Mouse (Mus musculus) liver, embryonic 13.5 days (tissue): Measurements from ENCODE around the gene Hsdl1. TPM values are rescaled to one million over a fixed set of nuclear protein-coding genes. Genes with fewer than 3 reads are reported as not detected.

Experiments used
- ATAC-seq: fragments of 200-750 bp; cut with Nextera tagmentation; 2 replicates; pipeline ENCODE4 v1.8.0; 2017; ENCODE audit warnings: low read depth, mild to moderate bottlenecking, moderate number of reproducible peaks, moderate library complexity
- DNase-seq: peaks from one replicate; pipeline ENCODE4 v3.0.0; 2022
- H3K27ac ChIP-seq: fragments of 300-500 bp; sonication (generic); 2 replicates; pipeline ENCODE4 v1.5.1; 2015; ENCODE audit warnings: moderate library complexity, mild to moderate bottlenecking, inconsistent platforms
- H3K27me3 ChIP-seq: fragments of 300-500 bp; sonication (generic); 2 replicates; pipeline ENCODE4 v1.6.1; 2015; ENCODE audit warnings: mild to moderate bottlenecking, inconsistent platforms
- H3K36me3 ChIP-seq: fragments of 300-500 bp; sonication (generic); 2 replicates; pipeline ENCODE4 v1.6.1; 2015; ENCODE audit warnings: mild to moderate bottlenecking, inconsistent platforms
- H3K4me1 ChIP-seq: fragments of 300-500 bp; sonication (generic); replicated peaks from 2 replicates; pipeline ENCODE4 v1.6.1; 2015; ENCODE audit warnings: inconsistent platforms
- H3K4me2 ChIP-seq: fragments of 300-500 bp; sonication (generic); 2 replicates; pipeline ENCODE4 v1.6.1; 2015; ENCODE audit warnings: inconsistent platforms, mild to moderate bottlenecking, moderate library complexity
- H3K4me3 ChIP-seq: fragments of 300-500 bp; sonication (generic); replicated peaks from 2 replicates; pipeline ENCODE4 v1.5.1; 2015; ENCODE audit warnings: mild to moderate bottlenecking, inconsistent platforms
- H3K9ac ChIP-seq: fragments of 300-500 bp; sonication (generic); 2 replicates; pipeline ENCODE4 v1.6.1; 2015; ENCODE audit warnings: mild to moderate bottlenecking, inconsistent platforms
- H3K9me3 ChIP-seq: fragments of 300-500 bp; sonication (generic); replicated peaks from 2 replicates; pipeline ENCODE4 v1.6.1; 2016; ENCODE audit warnings: inconsistent platforms
- WGBS: fragments of 180-500 bp; shearing (Covaris S2); methylation state at CpG from one replicate; pipeline ENCODE4 v1.1.7; 2015; ENCODE audit not compliant: insufficient replicate concordance; 5-methylcytosine and 5-hydroxymethylcytosine counted together
- polyA plus RNA-seq: library from polyadenylated mRNA; unstranded; fragments of >200 nt; fragmentation: Nextera tagmentation; extraction: Ambion mirVana; gene quantifications from 2 replicates; pipeline ENCODE4 v1.2.1, GENCODE M21; 2015

Gene Hsdl1
- polyA plus RNA-seq, 1 experiment from 2014 or later, result 18.5 TPM

DNA sequence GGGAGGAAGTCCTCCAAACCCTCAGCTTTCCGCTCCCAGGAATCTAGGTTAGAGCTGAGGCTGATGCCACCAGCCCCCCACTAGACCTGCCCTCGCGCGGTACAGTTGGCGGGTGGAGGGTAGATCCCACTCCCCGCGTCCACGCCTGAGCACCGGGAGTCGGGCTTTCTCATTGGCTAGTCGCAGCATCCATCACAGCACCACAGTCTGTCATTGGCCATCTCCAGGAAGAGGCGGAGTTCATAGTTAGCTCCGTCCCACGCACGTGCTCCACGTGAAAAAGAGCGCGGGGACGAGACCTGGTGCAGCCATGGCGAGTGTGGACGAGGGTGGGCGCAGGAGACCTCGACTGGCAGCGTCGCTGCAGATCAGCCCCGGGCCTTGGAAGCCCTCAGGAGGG, 37.5 kb upstream of the Hsdl1 start, which contains the start of gene Adad2:
Gene Adad2 (plus strand): TSS at position 277 of the 400 bp plus-strand sequence.
- Histone ChIP-seq H3K4me3 (no peak within 1 kb of the TSS), H3K9me3 (0 out of 2 replicates have a peak, but pooled peaks cover 4% of the 10 kb centered on the region), H3K27me3 (no peaks in the 10 kb centered on the region; the same call in 1 of the 2 replicates), H3K4me2 (no peak within 1 kb of the TSS), H3K36me3 (no peaks in the 10 kb centered on the region), H3K27ac (no peak within 1 kb of the TSS), H3K4me1 (no peaks in the 10 kb centered on the region), H3K9ac (no peak within 1 kb of the TSS)
- 66% methylated on average over 26 of the region's 26 CpGs for WGBS
- DNase-seq (no peak), ATAC-seq (no peak)

DNA sequence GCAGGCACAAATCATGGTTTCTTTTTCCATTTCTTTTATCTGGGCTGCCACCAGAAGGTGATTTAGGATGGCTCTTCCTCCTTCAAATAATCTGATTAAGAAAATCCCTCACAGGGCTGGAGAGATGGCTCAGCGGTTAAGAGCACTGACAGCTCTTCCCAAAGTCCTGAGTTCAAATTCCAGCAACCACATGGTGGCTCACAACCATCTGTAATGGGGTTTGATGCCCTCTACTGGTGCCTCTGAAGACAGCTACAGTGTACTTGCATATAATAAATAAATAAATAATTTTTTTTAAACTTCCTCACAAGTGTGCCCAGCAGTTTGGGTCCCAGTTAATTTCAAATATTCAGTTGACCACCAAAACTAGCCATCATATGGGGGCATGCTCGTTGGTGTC, 31.2 kb upstream of the Hsdl1 start:
- Histone ChIP-seq H3K9ac (no peak overlapping the region), H3K36me3 (peaks cover 18% of the 10 kb centered on the region), H3K4me1 (peaks cover 17% of the 10 kb centered on the region), H3K4me3 (no peak overlapping the region), H3K4me2 (no peak overlapping the region), H3K27ac (no peak overlapping the region), H3K9me3 (0 out of 2 replicates have a peak, but pooled peaks cover 4% of the 10 kb centered on the region), H3K27me3 (no peaks in the 10 kb centered on the region)
- 55% methylated on average over 2 of the region's 2 CpGs for WGBS
- ATAC-seq, result no peak
- no peak for DNase-seq

DNA sequence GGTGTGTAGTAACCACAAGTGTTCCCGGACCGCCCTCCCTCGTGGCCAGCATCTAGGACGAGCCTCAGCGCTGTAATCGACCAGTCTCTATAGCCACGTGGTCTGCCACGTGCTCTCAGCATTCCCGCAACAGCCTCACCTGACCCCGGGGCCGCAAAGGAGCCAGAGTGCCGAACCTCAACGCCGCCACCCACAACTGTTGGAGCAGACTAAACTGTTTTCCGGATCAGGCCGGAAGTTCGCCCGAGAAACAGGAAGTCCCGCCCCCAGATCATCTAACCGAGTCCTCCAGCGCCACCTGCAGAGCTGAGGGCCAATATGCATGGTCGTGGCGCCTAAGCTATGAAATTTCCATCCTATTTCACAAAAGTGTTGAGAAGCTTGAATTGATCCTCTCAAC, 30.0 kb upstream of the Hsdl1 start, which contains the start of gene Taf1c:
Gene Taf1c (minus strand): TSS at position 227 of the 400 bp plus-strand sequence.
- WGBS, result under 1% methylated on average over 23 of the region's 23 CpGs
- H3K4me3 ChIP-seq, result peak within 1 kb of the TSS; percentile 78
- H3K36me3 ChIP-seq, result peaks cover 30% of the 10 kb centered on the region
- ATAC-seq, result peak; percentile 82
- peak within 1 kb of the TSS; percentile 85 for H3K9ac ChIP-seq
- H3K4me1 ChIP-seq, result peaks cover 17% of the 10 kb centered on the region
- 0 out of 2 replicates have a peak, but pooled peaks cover 4% of the 10 kb centered on the region for H3K9me3 ChIP-seq
- peak within 1 kb of the TSS; percentile 72 for H3K27ac ChIP-seq
- DNase-seq, result peak; percentile 87
- H3K4me2 ChIP-seq, result peak within 1 kb of the TSS; percentile 85
- no peaks in the 10 kb centered on the region for H3K27me3 ChIP-seq

DNA sequence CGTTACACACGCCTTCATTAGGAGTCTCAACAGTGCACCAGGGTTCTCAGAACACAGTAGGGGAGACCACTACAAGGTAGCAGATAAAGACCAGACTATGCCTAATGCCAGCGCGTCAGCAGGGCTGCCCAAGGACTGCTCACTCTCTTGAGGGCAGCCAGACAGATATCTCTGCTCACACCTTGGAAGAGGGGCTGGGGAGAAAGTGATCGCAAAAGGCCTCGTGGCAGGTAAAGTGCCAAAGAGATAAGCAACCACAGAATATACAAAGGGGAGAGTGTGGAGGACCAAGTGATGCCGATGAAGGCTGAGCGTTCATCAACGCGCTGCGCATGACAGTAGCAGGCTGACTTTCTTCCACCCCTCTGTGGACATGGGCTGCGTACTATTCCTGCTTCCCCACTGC, 29.4 kb upstream of the Hsdl1 start:
- no peaks in the 10 kb centered on the region for H3K27me3 ChIP-seq
- H3K9me3 ChIP-seq, result 0 out of 2 replicates have a peak, but pooled peaks cover 4% of the 10 kb centered on the region
- 5% methylated on average over 12 of the region's 12 CpGs for WGBS
- peak overlapping the region; percentile 78 for H3K4me3 ChIP-seq
- ATAC-seq (peak; percentile 80), DNase-seq (peak; percentile 38)
- H3K9ac ChIP-seq, result peak overlapping the region; percentile 85
- peaks cover 36% of the 10 kb centered on the region for H3K36me3 ChIP-seq
- peak overlapping the region; percentile 85 for H3K4me2 ChIP-seq
- peaks cover 17% of the 10 kb centered on the region for H3K4me1 ChIP-seq
- H3K27ac ChIP-seq, result peak overlapping the region; percentile 72

DNA sequence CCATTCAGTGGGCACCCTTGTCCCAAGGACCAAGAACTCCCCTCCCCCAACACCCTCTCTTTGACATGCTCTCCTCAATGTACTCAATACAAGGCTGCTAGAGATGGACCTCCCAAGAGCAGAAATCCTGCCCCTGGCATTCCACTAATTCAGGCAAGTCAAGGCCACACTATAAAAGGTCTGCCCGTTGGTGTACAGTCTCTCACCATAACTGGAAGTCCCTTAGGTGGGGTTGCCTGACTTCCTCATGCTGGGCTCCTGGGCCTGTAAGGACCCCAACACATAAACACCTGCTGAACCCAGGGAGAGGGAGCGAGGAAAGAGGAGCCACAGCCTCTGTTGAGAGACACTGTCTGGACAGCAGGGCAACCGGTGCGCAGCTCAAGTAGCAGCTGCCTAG, 28.8 kb upstream of the Hsdl1 start:
- Histone ChIP-seq H3K9ac (peak overlapping the region; percentile 85), H3K4me1 (peaks cover 17% of the 10 kb centered on the region), H3K4me2 (peak overlapping the region; percentile 85), H3K4me3 (peak overlapping the region; percentile 78), H3K27me3 (no peaks in the 10 kb centered on the region), H3K9me3 (no peaks in the 10 kb centered on the region), H3K27ac (peak overlapping the region; percentile 72; the same call in 1 of the 2 replicates), H3K36me3 (peaks cover 43% of the 10 kb centered on the region)
- 81% methylated on average over 4 of the region's 4 CpGs for WGBS
- no peak for DNase-seq
- ATAC-seq, result no peak

DNA sequence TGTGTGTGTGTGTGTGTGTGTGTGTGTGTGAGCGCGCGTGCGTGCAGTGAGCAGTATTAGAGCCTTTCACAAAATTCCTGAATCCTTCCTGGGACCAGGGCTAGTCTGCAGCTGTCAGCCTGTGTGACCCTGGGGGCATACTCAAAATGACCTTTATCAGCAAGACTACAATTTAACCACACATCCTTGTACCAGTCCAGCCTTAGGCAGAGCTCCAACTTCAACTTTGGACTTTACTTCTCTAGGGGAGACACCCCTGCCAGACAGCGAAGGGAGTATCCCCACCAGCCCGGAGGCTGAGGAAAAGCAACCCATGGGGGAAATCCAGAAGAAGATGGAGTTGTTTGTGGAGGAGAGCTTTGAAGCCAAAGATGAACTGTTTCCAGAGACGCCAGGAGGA, 16.5 kb upstream of the Hsdl1 start:
- Histone ChIP-seq H3K27me3 (no peaks in the 10 kb centered on the region), H3K9me3 (no peaks in the 10 kb centered on the region), H3K4me2 (no peak overlapping the region), H3K4me1 (peaks cover 21% of the 10 kb centered on the region), H3K27ac (no peak overlapping the region), H3K4me3 (no peak overlapping the region), H3K36me3 (no peaks in the 10 kb centered on the region), H3K9ac (no peak overlapping the region)
- ATAC-seq, result no peak
- WGBS, result 86% methylated on average over 7 of the region's 7 CpGs
- no peak for DNase-seq

DNA sequence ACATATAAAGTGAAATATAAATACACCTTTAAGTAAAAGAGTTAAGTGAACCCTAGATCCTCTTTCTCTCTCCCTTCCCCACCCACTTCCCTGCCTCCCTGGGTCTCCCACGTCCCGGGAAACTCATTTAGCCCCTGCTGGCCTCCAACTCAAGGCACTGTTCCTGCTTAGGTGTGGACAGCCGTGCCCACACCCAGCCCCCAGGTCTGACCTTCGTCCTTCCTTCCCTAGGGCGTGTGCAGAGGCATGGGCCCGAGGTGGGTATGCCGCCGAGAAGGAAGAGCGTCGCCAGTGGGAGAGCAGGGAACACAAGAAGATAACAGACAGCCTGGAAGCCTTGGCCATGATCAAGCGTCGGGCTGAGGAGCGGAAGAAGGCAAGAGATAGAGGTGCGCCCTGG, 15.4 kb upstream of the Hsdl1 start:
- Histone ChIP-seq H3K27me3 (no peaks in the 10 kb centered on the region), H3K4me2 (no peak overlapping the region), H3K4me1 (peaks cover 28% of the 10 kb centered on the region), H3K4me3 (no peak overlapping the region), H3K36me3 (no peaks in the 10 kb centered on the region), H3K27ac (no peak overlapping the region), H3K9ac (no peak overlapping the region), H3K9me3 (no peaks in the 10 kb centered on the region)
- 64% methylated on average over 14 of the region's 14 CpGs for WGBS
- DNase-seq (no peak), ATAC-seq (no peak)

DNA sequence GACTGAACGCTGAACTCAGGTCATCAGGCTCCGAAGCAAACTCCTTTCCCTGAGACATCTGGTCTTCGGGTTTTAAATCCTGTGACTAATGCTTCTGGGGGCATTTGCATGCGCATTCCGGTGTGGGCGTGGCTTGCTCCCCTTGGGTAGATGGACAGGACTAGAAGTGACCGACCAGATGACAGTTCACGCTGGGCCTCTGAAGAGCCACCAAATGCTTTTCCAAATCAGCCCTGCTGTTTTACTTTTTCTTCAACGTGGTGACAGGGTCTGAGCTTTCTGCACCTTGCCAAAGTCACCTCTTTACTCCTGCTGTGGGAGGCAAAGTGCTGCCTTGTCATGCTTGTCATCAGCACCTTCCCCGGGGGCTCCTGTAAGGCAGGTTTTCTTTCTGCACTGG, 13.9 kb upstream of the Hsdl1 start:
- ATAC-seq (no peak), DNase-seq (no peak)
- 46% methylated on average over 10 of the region's 10 CpGs for WGBS
- Histone ChIP-seq H3K27ac (no peak overlapping the region), H3K36me3 (no peaks in the 10 kb centered on the region), H3K9ac (no peak overlapping the region), H3K4me1 (peaks cover 38% of the 10 kb centered on the region), H3K27me3 (no peaks in the 10 kb centered on the region), H3K4me3 (no peak overlapping the region), H3K4me2 (no peak overlapping the region), H3K9me3 (no peaks in the 10 kb centered on the region)

DNA sequence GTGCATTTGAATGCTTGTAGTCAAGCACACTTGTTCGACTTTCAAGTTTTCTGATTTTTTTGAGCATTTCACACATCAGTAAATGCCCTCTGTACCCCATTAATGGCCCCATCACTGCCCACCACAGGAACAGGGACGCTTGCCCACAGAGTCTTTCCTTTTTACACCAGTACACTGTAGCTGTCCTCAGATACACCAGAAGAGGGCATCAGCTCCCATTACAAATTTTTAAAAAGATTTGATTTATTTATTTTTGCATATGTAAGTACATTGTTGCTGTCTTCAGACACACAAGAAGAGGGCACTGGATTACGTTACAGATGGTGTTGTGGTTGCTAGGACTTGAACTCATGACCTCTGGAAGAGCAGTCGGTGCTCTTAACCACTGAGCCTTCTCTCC, 13.3 kb upstream of the Hsdl1 start:
- Histone ChIP-seq H3K9me3 (no peaks in the 10 kb centered on the region), H3K4me2 (no peak overlapping the region), H3K27me3 (no peaks in the 10 kb centered on the region), H3K27ac (no peak overlapping the region), H3K9ac (no peak overlapping the region), H3K4me3 (no peak overlapping the region), H3K4me1 (peaks cover 38% of the 10 kb centered on the region), H3K36me3 (no peaks in the 10 kb centered on the region)
- ATAC-seq, result no peak
- WGBS, result 63% methylated on average over 4 of the region's 4 CpGs
- DNase-seq, result no peak

DNA sequence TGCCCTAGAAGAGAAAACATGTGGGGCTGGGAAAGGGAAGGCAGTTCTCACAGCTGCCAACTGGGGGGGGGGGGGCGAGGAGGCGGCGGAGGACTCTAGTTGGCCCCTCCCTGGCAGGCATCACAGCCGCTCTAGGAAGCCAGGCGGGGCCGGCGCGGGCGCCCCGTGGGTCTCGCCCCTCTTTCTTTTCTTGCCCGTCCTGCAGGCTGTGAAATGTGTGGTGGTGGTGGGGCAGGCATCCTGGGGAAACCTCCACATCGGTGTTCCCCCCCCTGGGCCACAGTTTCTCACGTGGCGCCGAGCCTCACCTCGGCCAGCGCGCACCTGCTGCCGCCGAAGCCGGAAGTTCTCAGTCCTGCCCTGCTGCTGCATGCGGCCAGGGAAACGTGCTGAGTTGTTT, 10.9 kb upstream of the Hsdl1 start:
- H3K36me3 ChIP-seq, result no peaks in the 10 kb centered on the region
- H3K27me3 ChIP-seq, result no peaks in the 10 kb centered on the region
- 13% methylated on average over 24 of the region's 24 CpGs for WGBS
- H3K4me1 ChIP-seq, result peaks cover 55% of the 10 kb centered on the region
- H3K4me2 ChIP-seq, result peak overlapping the region; percentile 72
- H3K4me3 ChIP-seq, result peak overlapping the region; percentile 52
- H3K27ac ChIP-seq, result no peak overlapping the region
- H3K9ac ChIP-seq, result peak overlapping the region; percentile 68
- no peaks in the 10 kb centered on the region for H3K9me3 ChIP-seq
- DNase-seq (no peak), ATAC-seq (peak; percentile 45; the same call in 1 of the 2 replicates)

DNA sequence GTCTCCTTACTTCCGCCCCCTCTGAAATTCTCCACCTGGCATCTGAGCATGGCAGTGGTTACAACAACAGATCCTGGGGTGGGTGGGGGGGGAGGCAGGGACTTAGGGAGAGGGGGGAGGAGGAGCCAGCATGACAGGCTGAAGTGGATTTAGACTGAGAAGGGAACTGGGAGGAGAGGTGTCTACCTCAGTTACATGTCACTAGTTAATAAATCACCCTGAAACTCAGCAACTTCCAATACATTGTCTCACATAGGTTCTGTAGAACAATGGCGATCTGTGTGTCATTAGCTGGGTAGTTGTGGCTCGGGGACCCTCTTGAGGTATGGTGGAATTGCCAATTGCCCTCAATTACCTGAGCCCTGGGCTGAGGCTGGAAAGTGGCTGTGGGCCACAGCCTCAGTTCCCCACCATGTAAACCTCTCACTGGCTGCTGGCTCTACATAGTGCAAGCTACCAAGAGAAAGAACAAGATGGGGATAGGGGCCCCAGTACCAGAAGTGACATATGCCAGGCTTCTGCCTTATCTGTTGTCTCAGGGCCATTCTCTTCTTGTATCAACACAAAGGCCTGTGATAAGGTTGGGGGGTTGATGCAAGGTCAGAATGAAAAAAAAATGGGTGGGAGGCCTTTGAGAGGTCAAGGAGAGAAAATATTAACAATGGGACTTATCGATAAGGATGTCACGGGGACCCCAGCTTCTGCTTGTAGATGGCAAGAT, 5.6 kb upstream of the Hsdl1 start:
- peak; percentile 82 for ATAC-seq
- H3K4me2 ChIP-seq, result peak overlapping the region; percentile 47

DNA sequence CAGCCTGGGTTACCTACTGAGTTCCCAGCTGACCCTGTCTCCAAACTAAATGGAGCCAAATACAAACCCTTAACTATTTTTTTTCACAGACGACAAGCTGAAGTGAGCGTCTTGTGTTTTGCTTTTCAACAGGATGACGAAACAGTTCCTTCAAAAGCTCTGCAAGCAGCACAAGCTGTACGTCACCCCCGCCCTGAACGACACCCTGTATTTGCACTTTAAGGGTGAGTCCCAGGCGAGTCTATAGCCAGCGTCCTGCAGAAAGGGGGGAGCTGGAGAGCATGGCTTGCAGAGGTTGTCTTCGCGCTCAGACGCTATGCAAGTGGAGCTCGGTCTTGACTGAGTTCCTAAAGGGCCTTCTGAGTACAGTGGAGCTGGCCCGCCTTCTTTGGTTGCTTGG, 4.1 kb upstream of the Hsdl1 start:
- Histone ChIP-seq H3K9ac (no peak overlapping the region), H3K4me2 (no peak overlapping the region), H3K27me3 (peaks cover 15% of the 10 kb centered on the region), H3K9me3 (no peaks in the 10 kb centered on the region), H3K4me3 (no peak overlapping the region), H3K4me1 (peaks cover 62% of the 10 kb centered on the region), H3K27ac (no peak overlapping the region), H3K36me3 (no peaks in the 10 kb centered on the region)
- WGBS, result 47% methylated on average over 13 of the region's 13 CpGs
- DNase-seq (no peak), ATAC-seq (no peak)

More for the DNA sequence above, 5.6 kb upstream of the Hsdl1 start:
- no peak overlapping the region; the same call in 1 of the 2 replicates for H3K4me3 ChIP-seq
- peaks cover 64% of the 10 kb centered on the region for H3K4me1 ChIP-seq
- DNase-seq, result no peak
- 34% methylated on average over 5 of the region's 5 CpGs for WGBS
- H3K9me3 ChIP-seq, result no peaks in the 10 kb centered on the region
- H3K9ac ChIP-seq, result peak overlapping the region; percentile 22; the same call in 1 of the 2 replicates
- peak overlapping the region; percentile 74 for H3K27ac ChIP-seq
- H3K27me3 ChIP-seq, result peaks cover 15% of the 10 kb centered on the region
- no peaks in the 10 kb centered on the region for H3K36me3 ChIP-seq
